Mouse (Mus musculus) myocyte (in vitro differentiated cells): Measurements from ENCODE around the gene Tpsg1. TPM values are rescaled to one million over a fixed set of nuclear protein-coding genes. Genes with fewer than 3 reads are reported as not detected.
A peak's percentile ranks its signal among the peaks of the same experiment; 100 is the strongest.

Experiments used
- H3K27me3 ChIP-seq: one replicate; pipeline ENCODE4 v1.6.1; 2011; ENCODE audit not compliant: control insufficient read depth, insufficient read depth, insufficient read length
- H3K36me3 ChIP-seq: one replicate; pipeline ENCODE4 v1.6.1; 2011; ENCODE audit not compliant: control insufficient read depth, insufficient read depth
- H3K4me2 ChIP-seq: one replicate; pipeline ENCODE4 v1.6.1; 2011; ENCODE audit warnings: low read depth, control low read depth
- H3K4me3 ChIP-seq: one replicate; pipeline ENCODE4 v1.5.1; 2011; ENCODE audit warnings: mild to moderate bottlenecking, control low read depth, moderate library complexity
- H3K79me2 ChIP-seq: one replicate; pipeline ENCODE4 v1.6.1; 2011; ENCODE audit not compliant: control insufficient read depth, insufficient read depth
- H3ac ChIP-seq: one replicate; pipeline ENCODE4 v1.6.1; 2011; ENCODE audit not compliant: control insufficient read depth, insufficient read length
- CEBPB ChIP-seq: IDR thresholded peaks from 2 replicates; pipeline ENCODE4 v1.6.1; 2011; ENCODE audit warnings: mild to moderate bottlenecking, moderate library complexity; ENCODE audit not compliant: poor library complexity, insufficient read depth, severe bottlenecking
- E2F4 ChIP-seq: IDR thresholded peaks from one replicate; pipeline ENCODE4 v1.6.1; 2011; ENCODE audit warnings: mild to moderate bottlenecking, control low read depth, moderate library complexity; ENCODE audit not compliant: insufficient read depth
- MAX ChIP-seq: IDR thresholded peaks from one replicate; pipeline ENCODE4 v1.6.1; 2011; ENCODE audit warnings: low read depth, mild to moderate bottlenecking, control low read depth
- MYOD1 ChIP-seq, 3 experiments: IDR thresholded peaks; one replicate each; pipeline ENCODE4 v1.6.1; 2011; ENCODE audit warnings: control low read depth in 2 of 3, low read depth in 2 of 3, mild to moderate bottlenecking in 2 of 3, moderate library complexity in 1 of 3; ENCODE audit not compliant: insufficient read length in 2 of 3, control insufficient read depth in 1 of 3
- MYOG ChIP-seq, 3 experiments: IDR thresholded peaks; one replicate each; pipeline ENCODE4 v1.6.1; 2011; ENCODE audit warnings: control low read depth in 2 of 3, low read depth in 2 of 3, mild to moderate bottlenecking in 2 of 3; ENCODE audit not compliant: insufficient read length in 2 of 3, control insufficient read depth in 1 of 3, insufficient read depth in 1 of 3
- POLR2A ChIP-seq: IDR thresholded peaks from one replicate; pipeline ENCODE4 v1.6.1; 2011; ENCODE audit warnings: low read depth, mild to moderate bottlenecking, control low read depth, moderate library complexity; ENCODE audit not compliant: insufficient read length
- POLR2AphosphoS2 ChIP-seq: IDR thresholded peaks from one replicate; pipeline ENCODE4 v1.6.1; 2011; ENCODE audit warnings: low read depth, control low read depth; ENCODE audit not compliant: insufficient read length
- REST ChIP-seq: IDR thresholded peaks from one replicate; pipeline ENCODE4 v1.6.1; 2011; ENCODE audit warnings: mild to moderate bottlenecking, control low read depth, moderate library complexity; ENCODE audit not compliant: insufficient read depth, insufficient read length
- SRF ChIP-seq: IDR thresholded peaks from one replicate; pipeline ENCODE4 v1.6.1; 2011; ENCODE audit warnings: low read depth; ENCODE audit not compliant: control insufficient read depth, insufficient read length
- TCF12 ChIP-seq: IDR thresholded peaks from one replicate; pipeline ENCODE4 v1.6.1; 2011; ENCODE audit warnings: mild to moderate bottlenecking, control low read depth; ENCODE audit not compliant: poor library complexity, insufficient read depth, severe bottlenecking
- TCF3 ChIP-seq: IDR thresholded peaks from one replicate; pipeline ENCODE4 v1.6.1; 2011; ENCODE audit warnings: low read depth, control low read depth; ENCODE audit not compliant: insufficient read length
- USF1 ChIP-seq: IDR thresholded peaks from one replicate; pipeline ENCODE4 v1.6.1; 2011; ENCODE audit warnings: low read depth, mild to moderate bottlenecking, control low read depth, moderate library complexity
- polyA plus RNA-seq: library from polyadenylated mRNA; unstranded; fragments of >200 nt; fragmentation: generic; extraction: Trizol; gene quantifications from one replicate; pipeline ENCODE4 v1.2.1, GENCODE M21; 2012; ENCODE audit warnings: missing spikeins

Gene Tpsg1
- polyA plus RNA-seq, 1 experiment = not detected

- no peak overlapping the region for H3K4me2 ChIP-seq
- H3K27me3 ChIP-seq = no peaks in the 10 kb centered on the region
- H3ac ChIP-seq = no peak overlapping the region
- TF ChIP-seq TCF3 (no peak), POLR2A (no peak), REST (no peak), CEBPB (no peak), POLR2AphosphoS2 (no peak), SRF (no peak), MYOD1 (IDR thresholded peaks at IDR 0.05; ENCODE audit: control insufficient read depth in 1 of 3, insufficient read length in 2 of 3, low read depth in 2 of 3) (no peak), MAX (no peak), E2F4 (no peak)
- no peaks in the 10 kb centered on the region for H3K36me3 ChIP-seq
- H3K79me2 ChIP-seq = no peaks in the 10 kb centered on the region
- H3K4me3 ChIP-seq = no peak overlapping the region
Measured at GRCm38 (mm10) chr17:25414917-25415316, 45.8 kb downstream of the Tpsg1 start.

DNA sequence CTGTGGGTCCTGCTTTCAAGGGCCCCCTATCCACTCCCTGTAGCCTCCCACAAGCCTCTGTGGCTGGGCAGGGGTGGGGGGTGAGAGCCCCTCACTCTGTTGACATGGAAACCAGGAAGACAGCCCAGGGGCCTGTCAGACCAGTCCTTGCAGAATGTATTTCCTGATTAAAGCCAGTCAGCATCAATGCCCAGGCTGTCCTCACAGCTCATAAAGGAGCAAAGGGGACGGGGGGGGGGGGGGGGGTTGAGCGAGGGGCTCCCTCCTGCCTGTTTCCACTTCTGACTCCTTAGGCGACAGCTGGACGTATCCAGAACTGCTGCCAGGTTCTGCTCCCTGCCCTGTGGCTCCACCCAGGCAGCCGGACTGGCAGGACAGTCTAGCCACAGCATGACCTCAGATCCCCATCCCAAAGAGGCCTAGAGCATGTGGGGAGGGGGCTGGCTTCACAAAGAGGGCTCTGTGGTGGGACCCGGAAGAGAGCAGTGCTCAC, 46.4 kb downstream of the Tpsg1 start:
- H3K79me2 ChIP-seq = no peaks in the 10 kb centered on the region
- H3K27me3 ChIP-seq = no peaks in the 10 kb centered on the region
- TF ChIP-seq REST (no peak), TCF3 (no peak), MYOG (IDR thresholded peaks at IDR 0.05; ENCODE audit: control insufficient read depth in 1 of 3, insufficient read depth in 1 of 3, insufficient read length in 2 of 3, low read depth in 2 of 3) (peak in 2 of 3 experiments; percentile 7 to 53), MAX (no peak), MYOD1 (IDR thresholded peaks at IDR 0.05; ENCODE audit: control insufficient read depth in 1 of 3, insufficient read length in 2 of 3, low read depth in 2 of 3) (peak in 1 of 3 experiments; percentile 47), USF1 (no peak), SRF (no peak), E2F4 (no peak), POLR2AphosphoS2 (no peak), CEBPB (no peak), TCF12 (no peak), POLR2A (no peak)
- no peaks in the 10 kb centered on the region for H3K36me3 ChIP-seq
- H3K4me2 ChIP-seq = no peak overlapping the region
- no peak overlapping the region for H3K4me3 ChIP-seq
- H3ac ChIP-seq = no peak overlapping the region

DNA sequence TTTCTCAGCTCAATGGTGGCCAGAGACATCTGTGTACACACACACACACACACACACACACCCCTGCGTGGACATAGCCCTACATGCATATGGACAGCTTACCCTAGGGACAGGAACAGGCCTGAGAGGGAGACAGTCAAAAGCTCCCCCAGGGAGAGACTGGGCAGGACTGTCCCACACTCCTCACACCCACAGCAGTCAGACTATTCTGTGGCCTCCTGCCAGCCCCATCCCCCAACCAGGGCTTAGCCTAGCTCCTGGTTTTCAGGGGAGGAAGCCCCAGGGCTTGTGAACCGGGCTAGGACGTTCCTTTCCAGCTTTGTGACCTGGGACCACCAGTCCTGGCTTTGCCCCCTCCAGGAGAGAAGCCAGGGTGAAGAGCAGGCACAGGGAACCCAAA, 47.1 kb downstream of the Tpsg1 start:
- no peak overlapping the region for H3K4me2 ChIP-seq
- H3K27me3 ChIP-seq = no peaks in the 10 kb centered on the region
- H3ac ChIP-seq = no peak overlapping the region
- H3K79me2 ChIP-seq = no peaks in the 10 kb centered on the region
- H3K4me3 ChIP-seq = no peak overlapping the region
- TF ChIP-seq USF1 (no peak), SRF (no peak), MYOG (IDR thresholded peaks at IDR 0.05; ENCODE audit: control insufficient read depth in 1 of 3, insufficient read depth in 1 of 3, insufficient read length in 2 of 3, low read depth in 2 of 3) (no peak), POLR2AphosphoS2 (no peak), REST (no peak), MYOD1 (IDR thresholded peaks at IDR 0.05; ENCODE audit: control insufficient read depth in 1 of 3, insufficient read length in 2 of 3, low read depth in 2 of 3) (no peak), CEBPB (no peak), POLR2A (no peak), MAX (no peak), TCF3 (no peak)
- no peaks in the 10 kb centered on the region for H3K36me3 ChIP-seq

GRCm38 (mm10) chr17:25417990-25418389, 48.9 kb downstream of the Tpsg1 start:
- Histone ChIP-seq H3K79me2 (no peaks in the 10 kb centered on the region), H3ac (no peak overlapping the region), H3K4me3 (no peak overlapping the region), H3K27me3 (peaks cover 15% of the 10 kb centered on the region), H3K4me2 (no peak overlapping the region), H3K36me3 (no peaks in the 10 kb centered on the region)
- TF ChIP-seq USF1 (peak; percentile 39), POLR2A (no peak)

- no peak overlapping the region for H3K4me3 ChIP-seq
- peaks cover 25% of the 10 kb centered on the region for H3K27me3 ChIP-seq
- no peaks in the 10 kb centered on the region for H3K36me3 ChIP-seq
- H3K79me2 ChIP-seq = no peaks in the 10 kb centered on the region
- no peak overlapping the region for H3ac ChIP-seq
- no peak overlapping the region for H3K4me2 ChIP-seq
- no peak for TF ChIP-seq TCF12
- TF ChIP-seq MYOG (IDR thresholded peaks at IDR 0.05; ENCODE audit: control insufficient read depth in 1 of 3, insufficient read depth in 1 of 3, insufficient read length in 2 of 3, low read depth in 2 of 3) = no peak
- TF ChIP-seq MYOD1 (IDR thresholded peaks at IDR 0.05; ENCODE audit: control insufficient read depth in 1 of 3, insufficient read length in 2 of 3, low read depth in 2 of 3) = no peak
- TF ChIP-seq CEBPB = no peak
- no peak for TF ChIP-seq USF1
- no peak for TF ChIP-seq TCF3
- TF ChIP-seq POLR2A = no peak
Measured at GRCm38 (mm10) chr17:25418926-25419325, 49.9 kb downstream of the Tpsg1 start.
